Mouse (Mus musculus): Measurements from ENCODE around the gene Bcor.

- TF ChIP-seq CTCF (IDR thresholded peaks at IDR 0.05; ENCODE audit: control insufficient read depth, insufficient read depth, low read length): no peak
- no peak; the same call in 1 of the 2 replicates for TF ChIP-seq POLR2A (IDR thresholded peaks at IDR 0.05; ENCODE audit: borderline replicate concordance, control insufficient read depth, low read depth, low read length)
Observed at GRCm38 (mm10) chrX:12080904-12081740, 79.0 kb downstream of the Bcor start.

Measured in bone marrow, adult 2 months (tissue).